Mouse (Mus musculus): ENCODE results near the gene Zbtb20. TPM values are rescaled to one million over a fixed set of nuclear protein-coding genes. Genes with fewer than 3 reads are reported as not detected.
A peak's percentile ranks its signal among the peaks of the same experiment; 100 is the strongest.

The Zbtb20 gene
- polyA plus RNA-seq, 1 experiment from 2014 or later = 15.4 TPM

GRCm38 (mm10) chr16:43363751-43364515, 488.3 kb downstream of the Zbtb20 start:
- ATAC-seq (replicated peaks; ENCODE audit: insufficient number of reproducible peaks, low FRiP score, low TSS enrichment, low read depth) (no peak), DNase-seq (ENCODE audit: low spot score) (peak; percentile 46)
- H3K36me3 ChIP-seq (replicated peaks; ENCODE audit: control insufficient read depth, insufficient read depth, low read depth, low read length) = no peaks in the 10 kb centered on the region
- no peak overlapping the region for H3K27ac ChIP-seq (replicated peaks; ENCODE audit: low read depth, low read length)
- H3K4me3 ChIP-seq (ENCODE audit: low read depth, low read length) = no peak overlapping the region
- no peaks in the 10 kb centered on the region for H3K27me3 ChIP-seq (ENCODE audit: control insufficient read depth, insufficient read depth, low read length)
- no peaks in the 10 kb centered on the region for H3K9me3 ChIP-seq (replicated peaks; ENCODE audit: control insufficient read depth, low read length)
- no peaks in the 10 kb centered on the region for H3K4me1 ChIP-seq (ENCODE audit: control insufficient read depth, insufficient read depth, low read length)
- no peak overlapping the region for H3K4me2 ChIP-seq (ENCODE audit: low read depth, low read length)
- 30% methylated on average over 7 of the region's 7 CpGs for WGBS
- H3K9ac ChIP-seq (replicated peaks; ENCODE audit: low read length) = no peak overlapping the region

GRCm38 (mm10) chr16:43364516-43364910, 488.8 kb downstream of the Zbtb20 start:
- ATAC-seq (replicated peaks; ENCODE audit: insufficient number of reproducible peaks, low FRiP score, low TSS enrichment, low read depth) = no peak
- WGBS = 79% methylated on average over 6 of the region's 6 CpGs
- Histone ChIP-seq H3K27ac (replicated peaks; ENCODE audit: low read depth, low read length) (no peak overlapping the region), H3K4me3 (ENCODE audit: low read depth, low read length) (no peak overlapping the region), H3K4me1 (ENCODE audit: control insufficient read depth, insufficient read depth, low read length) (no peaks in the 10 kb centered on the region), H3K9ac (replicated peaks; ENCODE audit: low read length) (no peak overlapping the region), H3K4me2 (ENCODE audit: low read depth, low read length) (no peak overlapping the region), H3K27me3 (ENCODE audit: control insufficient read depth, insufficient read depth, low read length) (no peaks in the 10 kb centered on the region), H3K36me3 (replicated peaks; ENCODE audit: control insufficient read depth, insufficient read depth, low read depth, low read length) (no peaks in the 10 kb centered on the region), H3K9me3 (replicated peaks; ENCODE audit: control insufficient read depth, low read length) (no peaks in the 10 kb centered on the region)
- DNase-seq (ENCODE audit: low spot score) = no peak

GRCm38 (mm10) chr16:43365277-43365676, 489.6 kb downstream of the Zbtb20 start:
- Histone ChIP-seq H3K4me3 (ENCODE audit: low read depth, low read length) (no peak overlapping the region), H3K27me3 (ENCODE audit: control insufficient read depth, insufficient read depth, low read length) (no peaks in the 10 kb centered on the region), H3K27ac (replicated peaks; ENCODE audit: low read depth, low read length) (no peak overlapping the region), H3K4me2 (ENCODE audit: low read depth, low read length) (no peak overlapping the region), H3K4me1 (ENCODE audit: control insufficient read depth, insufficient read depth, low read length) (no peaks in the 10 kb centered on the region), H3K9ac (replicated peaks; ENCODE audit: low read length) (no peak overlapping the region), H3K9me3 (replicated peaks; ENCODE audit: control insufficient read depth, low read length) (no peaks in the 10 kb centered on the region), H3K36me3 (replicated peaks; ENCODE audit: control insufficient read depth, insufficient read depth, low read depth, low read length) (no peaks in the 10 kb centered on the region)
- ATAC-seq (replicated peaks; ENCODE audit: insufficient number of reproducible peaks, low FRiP score, low TSS enrichment, low read depth) (no peak), DNase-seq (ENCODE audit: low spot score) (no peak)
- WGBS = 91% methylated on average over 3 of the region's 3 CpGs

GRCm38 (mm10) chr16:43370496-43371020, 494.9 kb downstream of the Zbtb20 start:
- Histone ChIP-seq H3K4me1 (ENCODE audit: control insufficient read depth, insufficient read depth, low read length) (no peaks in the 10 kb centered on the region), H3K9ac (replicated peaks; ENCODE audit: low read length) (no peak overlapping the region), H3K4me2 (ENCODE audit: low read depth, low read length) (no peak overlapping the region), H3K9me3 (replicated peaks; ENCODE audit: control insufficient read depth, low read length) (no peaks in the 10 kb centered on the region), H3K4me3 (ENCODE audit: low read depth, low read length) (no peak overlapping the region), H3K36me3 (replicated peaks; ENCODE audit: control insufficient read depth, insufficient read depth, low read depth, low read length) (no peaks in the 10 kb centered on the region), H3K27ac (replicated peaks; ENCODE audit: low read depth, low read length) (no peak overlapping the region), H3K27me3 (ENCODE audit: control insufficient read depth, insufficient read depth, low read length) (no peaks in the 10 kb centered on the region)
- 89% methylated on average over 3 of the region's 3 CpGs for WGBS
- ATAC-seq (replicated peaks; ENCODE audit: insufficient number of reproducible peaks, low FRiP score, low TSS enrichment, low read depth) (no peak), DNase-seq (ENCODE audit: low spot score) (no peak)

- H3K4me2 ChIP-seq (ENCODE audit: low read depth, low read length) = no peak overlapping the region
- 82% methylated on average over 6 of the region's 6 CpGs for WGBS
These were observed 501.1 kb downstream of the Zbtb20 start for GRCm38 (mm10) chr16:43376782-43377181.

GRCm38 (mm10) chr16:43379351-43380325, 504.0 kb downstream of the Zbtb20 start:
- Histone ChIP-seq H3K9ac (replicated peaks; ENCODE audit: low read length) (no peak overlapping the region), H3K36me3 (replicated peaks; ENCODE audit: control insufficient read depth, insufficient read depth, low read depth, low read length) (no peaks in the 10 kb centered on the region), H3K4me1 (ENCODE audit: control insufficient read depth, insufficient read depth, low read length) (no peaks in the 10 kb centered on the region), H3K4me3 (ENCODE audit: low read depth, low read length) (no peak overlapping the region), H3K27me3 (ENCODE audit: control insufficient read depth, insufficient read depth, low read length) (no peaks in the 10 kb centered on the region), H3K27ac (replicated peaks; ENCODE audit: low read depth, low read length) (no peak overlapping the region), H3K4me2 (ENCODE audit: low read depth, low read length) (no peak overlapping the region), H3K9me3 (replicated peaks; ENCODE audit: control insufficient read depth, low read length) (no peaks in the 10 kb centered on the region)
- DNase-seq (ENCODE audit: low spot score) (no peak), ATAC-seq (replicated peaks; ENCODE audit: insufficient number of reproducible peaks, low FRiP score, low TSS enrichment, low read depth) (no peak)
- WGBS = 85% methylated on average over 7 of the region's 7 CpGs

More at GRCm38 (mm10) chr16:43376782-43377181, 501.1 kb downstream of the Zbtb20 start:
- H3K27me3 ChIP-seq (ENCODE audit: control insufficient read depth, insufficient read depth, low read length) = no peaks in the 10 kb centered on the region
- no peaks in the 10 kb centered on the region for H3K36me3 ChIP-seq (replicated peaks; ENCODE audit: control insufficient read depth, insufficient read depth, low read depth, low read length)
- H3K27ac ChIP-seq (replicated peaks; ENCODE audit: low read depth, low read length) = no peak overlapping the region
- H3K4me1 ChIP-seq (ENCODE audit: control insufficient read depth, insufficient read depth, low read length) = no peaks in the 10 kb centered on the region
- H3K4me3 ChIP-seq (ENCODE audit: low read depth, low read length) = no peak overlapping the region
- H3K9me3 ChIP-seq (replicated peaks; ENCODE audit: control insufficient read depth, low read length) = no peaks in the 10 kb centered on the region
- no peak for DNase-seq (ENCODE audit: low spot score)
- no peak for ATAC-seq (replicated peaks; ENCODE audit: insufficient number of reproducible peaks, low FRiP score, low TSS enrichment, low read depth)
- no peak overlapping the region for H3K9ac ChIP-seq (replicated peaks; ENCODE audit: low read length)

- no peaks in the 10 kb centered on the region for H3K9me3 ChIP-seq (replicated peaks; ENCODE audit: control insufficient read depth, low read length)
- H3K4me1 ChIP-seq (ENCODE audit: control insufficient read depth, insufficient read depth, low read length) = no peaks in the 10 kb centered on the region
- ATAC-seq (replicated peaks; ENCODE audit: insufficient number of reproducible peaks, low FRiP score, low TSS enrichment, low read depth) = no peak
- 88% methylated on average over 2 of the region's 2 CpGs for WGBS
- H3K36me3 ChIP-seq (replicated peaks; ENCODE audit: control insufficient read depth, insufficient read depth, low read depth, low read length) = no peaks in the 10 kb centered on the region
- H3K27ac ChIP-seq (replicated peaks; ENCODE audit: low read depth, low read length) = no peak overlapping the region
- no peak overlapping the region for H3K4me3 ChIP-seq (ENCODE audit: low read depth, low read length)
- H3K27me3 ChIP-seq (ENCODE audit: control insufficient read depth, insufficient read depth, low read length) = no peaks in the 10 kb centered on the region
- no peak for DNase-seq (ENCODE audit: low spot score)
- no peak overlapping the region for H3K4me2 ChIP-seq (ENCODE audit: low read depth, low read length)
- H3K9ac ChIP-seq (replicated peaks; ENCODE audit: low read length) = no peak overlapping the region
These were observed 505.5 kb downstream of the Zbtb20 start for GRCm38 (mm10) chr16:43381183-43381582.

All from embryonic facial prominence, embryonic 11.5 days (tissue).